Mouse (Mus musculus) adrenal gland, adult 8-10 months (tissue): ENCODE measurements around the gene H2afy. TPM values are rescaled to one million over a fixed set of nuclear protein-coding genes. Genes with fewer than 3 reads are reported as not detected.

Source experiments
- DNase-seq: peaks from one replicate; pipeline ENCODE4 v3.0.0; 2022
- total RNA-seq, 4 experiments: library from RNA; stranded (reverse); gene quantifications; 2 replicates each; pipeline ENCODE4 v1.2.4; 2022

The H2afy gene
- total RNA-seq, 4 experiments from 2014 or later: 130 to 162 (median 139) TPM

DNA sequence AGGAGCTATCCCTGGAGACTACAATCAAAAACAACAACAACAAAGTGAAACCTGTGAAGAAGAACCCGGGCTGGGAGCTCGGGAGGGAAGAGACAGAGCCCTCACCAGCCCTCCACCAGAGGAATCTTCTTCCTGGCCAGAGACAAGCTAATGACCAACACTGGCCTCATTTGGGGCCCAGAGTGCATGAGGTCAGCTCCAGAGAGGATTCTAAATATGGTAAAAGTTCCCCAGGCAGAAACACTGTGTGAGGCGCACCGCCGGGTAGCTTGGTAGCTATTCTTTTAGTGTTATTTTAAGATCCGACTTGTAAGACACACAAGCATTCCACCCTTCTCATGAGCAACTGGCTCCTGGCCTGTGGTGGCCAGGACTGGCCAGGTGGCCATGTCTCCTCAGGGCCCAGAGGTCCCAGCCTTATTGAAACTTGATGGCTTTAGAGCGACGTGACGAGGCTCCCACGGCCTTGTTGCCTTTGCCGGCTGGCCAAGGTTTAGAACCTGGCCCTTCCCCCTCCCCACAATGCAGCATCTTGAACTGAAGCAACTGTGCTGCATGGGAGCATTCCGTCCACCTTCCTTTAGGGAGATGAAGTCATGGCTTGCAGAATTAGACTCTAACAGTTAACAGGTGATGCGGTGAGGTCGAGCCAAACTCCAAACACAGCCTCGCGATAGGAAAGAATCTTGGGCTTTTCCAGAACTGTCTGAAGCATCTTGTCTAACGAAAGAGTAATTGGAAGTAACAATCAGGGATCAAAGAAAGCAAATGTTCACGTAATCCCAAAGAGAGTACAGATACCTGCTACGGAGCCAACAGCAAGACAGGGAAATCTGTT lies 25.2 kb downstream of the H2afy start:
- no peak for DNase-seq

DNA sequence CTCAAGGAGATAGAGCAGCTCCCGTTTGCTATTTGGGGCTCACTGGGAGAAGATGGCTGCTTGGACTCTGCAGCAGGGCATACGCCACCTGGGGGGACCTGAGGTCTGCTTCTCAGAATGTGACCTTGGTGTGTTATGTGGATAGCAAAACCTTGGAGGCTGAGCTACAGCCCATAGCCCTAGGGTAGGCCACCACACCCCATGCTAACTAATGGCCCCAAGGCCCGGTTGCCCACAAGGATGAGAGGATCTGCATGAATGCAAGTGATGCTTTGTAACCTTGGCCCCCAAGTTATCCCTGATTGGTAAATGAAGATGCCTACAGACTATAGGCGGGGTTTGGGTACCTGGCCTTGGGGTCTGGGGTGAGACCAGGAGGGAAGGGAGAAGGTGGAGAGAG lies 26.5 kb downstream of the H2afy start:
- DNase-seq: no peak

DNA sequence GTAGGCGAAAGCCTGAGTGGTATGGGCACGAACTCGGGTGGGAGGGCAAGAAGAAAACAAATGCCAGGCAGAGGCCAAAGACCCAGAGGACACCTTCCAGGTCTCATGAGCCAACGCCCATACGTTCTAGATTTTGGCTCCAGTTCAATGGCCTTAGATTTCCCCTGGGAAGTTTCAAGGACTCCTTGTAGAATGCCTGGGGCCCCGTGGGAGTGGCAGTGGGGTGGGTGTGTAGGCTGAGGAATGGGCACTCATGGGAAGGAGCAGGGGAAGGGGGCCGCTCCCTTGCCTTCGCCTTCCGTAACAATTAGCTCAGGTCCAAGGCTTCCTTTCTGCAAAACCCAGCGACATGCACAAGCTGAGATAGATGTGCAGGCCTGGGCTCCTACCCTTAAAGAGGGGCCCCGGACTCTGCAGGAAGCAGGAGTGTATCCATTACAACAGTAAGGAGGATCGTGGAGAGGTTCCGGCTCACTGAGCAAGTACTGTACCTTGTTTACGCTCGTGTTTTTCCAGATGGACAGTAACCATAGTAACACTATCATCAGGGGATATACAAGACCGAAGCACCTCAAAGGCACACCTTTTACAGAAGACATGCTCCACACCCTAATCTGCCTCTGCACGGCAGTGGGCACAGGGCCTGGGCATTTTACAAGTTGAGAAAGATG lies 27.2 kb downstream of the H2afy start:
- DNase-seq: no peak

DNA sequence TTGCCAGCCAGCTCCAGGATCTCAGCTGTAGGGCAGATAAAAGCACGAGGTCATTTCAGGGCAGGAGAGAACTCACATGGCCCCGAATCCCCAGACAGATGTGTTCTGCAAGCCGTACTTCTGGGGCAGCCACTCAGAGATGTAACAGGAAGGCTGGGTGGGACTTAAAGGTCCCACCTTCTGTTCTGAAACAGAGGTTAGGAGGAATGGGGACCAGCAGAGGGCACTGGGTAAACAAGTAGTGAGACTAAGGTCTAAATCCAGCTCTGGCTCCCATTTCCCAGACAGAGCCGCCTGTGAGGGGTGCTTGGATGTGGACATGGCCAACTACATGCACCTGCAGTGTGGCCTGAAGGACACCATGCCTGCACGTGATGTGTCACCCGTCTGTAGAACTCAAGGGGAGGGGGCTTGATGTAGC lies 31.2 kb downstream of the H2afy start:
- DNase-seq: no peak

DNA sequence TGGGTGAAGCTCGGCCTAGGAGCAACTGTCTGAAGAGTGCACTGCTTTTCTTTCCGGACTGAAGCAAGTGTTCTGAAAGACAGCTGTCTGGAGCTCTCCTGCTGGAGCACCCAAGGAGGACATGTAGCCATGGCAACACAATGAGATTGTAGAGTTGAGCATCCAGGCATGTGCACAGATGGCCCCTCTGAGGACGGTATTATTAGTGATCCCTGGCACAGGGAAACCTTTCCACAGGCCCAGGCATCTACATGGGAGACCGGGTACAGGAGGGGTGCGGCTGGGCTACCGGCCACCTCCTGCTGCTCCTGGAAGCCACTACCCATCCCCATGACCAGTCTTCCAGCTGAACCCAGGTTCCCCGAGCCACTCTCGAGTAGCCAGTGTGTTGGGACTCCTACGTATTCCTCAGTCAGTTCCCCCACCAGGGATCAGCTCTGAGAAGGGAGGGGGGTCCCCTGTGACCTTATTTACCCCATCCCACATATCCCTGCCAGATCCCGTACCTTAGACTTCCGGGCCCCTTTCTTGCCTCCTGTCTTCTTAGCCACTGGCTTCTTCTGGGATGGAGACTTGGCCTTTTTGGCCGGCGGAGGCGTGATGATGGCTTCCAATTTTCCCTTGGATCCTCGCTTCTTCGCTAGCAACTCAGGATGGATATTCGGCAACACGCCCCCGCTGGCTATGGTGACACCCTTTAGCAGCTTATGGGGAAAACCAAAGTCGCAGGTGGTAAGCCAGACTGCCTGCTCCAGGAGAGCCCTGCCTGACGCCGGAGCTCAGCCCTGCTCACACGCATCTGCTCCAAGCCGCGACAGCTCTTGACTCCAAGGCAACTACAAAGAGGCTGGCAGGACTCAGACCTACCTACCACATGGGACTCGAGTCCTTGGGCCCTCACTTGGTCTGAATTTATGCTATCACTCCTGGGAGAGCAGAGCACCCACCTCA lies 32.1 kb downstream of the H2afy start:
- no peak for DNase-seq

DNA sequence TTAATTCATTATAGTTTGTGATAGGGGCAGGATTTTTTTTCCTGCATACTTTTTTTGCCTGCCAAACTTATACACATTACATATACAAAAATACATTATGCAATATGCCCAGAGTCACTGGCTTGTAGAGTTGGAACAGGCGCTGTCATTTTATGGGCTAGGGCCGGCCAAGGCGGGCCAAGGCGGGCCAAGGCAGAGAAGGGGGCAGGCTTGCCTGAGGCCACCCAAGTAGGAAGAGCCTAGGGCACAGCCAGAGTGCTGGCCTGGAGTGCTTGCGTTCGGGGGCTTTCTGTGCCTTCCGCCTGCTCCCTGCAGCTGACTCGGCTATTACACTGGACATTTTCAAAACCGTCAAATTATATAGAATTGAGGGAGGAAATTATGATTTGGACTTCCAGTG lies 34.0 kb downstream of the H2afy start:
- no peak for DNase-seq

DNA sequence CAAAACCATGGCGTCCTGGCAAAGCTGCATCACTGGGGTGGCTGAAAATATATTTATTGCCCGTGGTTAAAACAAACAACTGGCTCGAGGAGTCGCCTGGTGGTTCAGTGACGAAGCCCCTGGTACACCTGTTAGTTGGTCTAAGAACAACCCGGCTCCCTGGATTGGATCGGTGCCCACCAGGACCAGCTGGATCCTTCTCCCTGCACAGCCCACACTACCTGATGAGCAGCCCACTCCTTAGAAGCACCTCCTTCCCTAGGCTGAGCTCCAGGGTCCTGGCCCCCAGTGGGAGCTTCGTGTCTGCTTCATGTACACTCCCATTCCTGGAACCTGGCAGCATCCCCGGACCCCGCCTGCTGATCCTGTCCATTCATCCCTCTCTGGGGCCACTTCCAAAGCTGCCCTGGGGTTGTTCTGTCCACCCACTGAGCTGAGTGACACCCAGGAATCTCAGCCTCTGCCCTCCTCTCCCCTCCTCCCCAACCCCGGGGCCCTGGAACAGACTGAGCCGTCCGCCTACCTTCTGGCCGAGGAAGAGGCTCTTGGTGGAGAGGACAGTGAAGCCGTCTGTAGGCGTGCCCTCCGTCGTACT lies 40.5 kb downstream of the H2afy start:
- no peak for DNase-seq

DNA sequence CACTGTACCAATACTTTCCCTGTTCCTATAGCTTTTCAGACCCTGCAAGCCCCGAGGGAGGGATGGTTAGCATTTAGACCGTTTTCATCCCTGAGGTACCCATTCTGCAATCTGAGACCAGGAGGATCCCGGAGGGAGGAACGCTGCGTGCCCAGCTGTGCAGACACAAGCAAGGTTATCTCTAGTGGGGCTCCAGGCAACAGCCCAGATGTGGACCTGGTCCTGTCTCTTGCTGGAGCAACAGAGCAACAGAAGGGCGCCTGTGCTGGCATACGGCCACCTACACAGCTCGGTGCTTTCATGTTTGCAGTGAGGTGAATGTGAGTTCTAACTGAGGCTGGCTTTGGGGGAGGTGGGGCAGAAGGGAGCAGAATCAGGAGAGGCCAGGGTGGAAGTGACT lies 41.6 kb downstream of the H2afy start:
- DNase-seq: no peak

DNA sequence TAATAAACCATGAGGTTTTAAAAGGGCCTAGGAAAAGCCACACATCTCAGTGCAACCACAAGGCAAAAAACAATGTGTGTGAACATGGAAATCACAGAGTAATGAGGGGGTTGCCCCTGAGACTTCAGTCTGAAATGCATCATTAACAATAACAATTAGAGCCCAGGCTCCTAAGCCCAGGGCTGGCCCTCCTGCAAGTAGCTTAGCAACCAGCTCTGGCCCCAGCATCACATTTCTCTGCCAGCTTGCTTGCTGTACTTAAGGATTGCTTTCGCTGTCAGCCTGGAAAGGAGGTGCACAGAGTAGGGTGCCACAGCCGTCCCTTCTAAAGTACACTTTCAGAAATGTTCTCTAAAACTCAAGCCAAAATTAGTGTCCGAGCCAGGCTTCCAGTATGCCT lies 42.5 kb downstream of the H2afy start:
- no peak for DNase-seq

DNA sequence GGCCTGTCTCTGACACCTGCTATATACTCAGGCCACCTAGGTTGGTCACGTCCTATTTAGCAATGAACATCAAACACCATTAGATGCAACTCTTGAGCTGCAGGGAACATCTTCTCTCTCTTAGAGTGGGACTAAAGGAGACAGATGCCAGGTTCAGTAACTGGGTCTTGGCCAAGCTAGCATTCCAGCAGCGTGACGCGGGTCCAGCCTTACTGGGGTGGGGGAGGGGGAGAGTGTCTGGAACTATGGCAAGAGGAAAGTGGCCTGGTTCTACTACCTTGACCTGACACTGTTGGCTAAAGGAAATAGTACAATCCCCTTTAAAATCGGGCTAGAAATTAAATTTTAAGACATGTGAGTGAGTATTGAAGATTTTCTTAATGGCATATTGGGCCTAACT lies 43.6 kb downstream of the H2afy start:
- DNase-seq: no peak

DNA sequence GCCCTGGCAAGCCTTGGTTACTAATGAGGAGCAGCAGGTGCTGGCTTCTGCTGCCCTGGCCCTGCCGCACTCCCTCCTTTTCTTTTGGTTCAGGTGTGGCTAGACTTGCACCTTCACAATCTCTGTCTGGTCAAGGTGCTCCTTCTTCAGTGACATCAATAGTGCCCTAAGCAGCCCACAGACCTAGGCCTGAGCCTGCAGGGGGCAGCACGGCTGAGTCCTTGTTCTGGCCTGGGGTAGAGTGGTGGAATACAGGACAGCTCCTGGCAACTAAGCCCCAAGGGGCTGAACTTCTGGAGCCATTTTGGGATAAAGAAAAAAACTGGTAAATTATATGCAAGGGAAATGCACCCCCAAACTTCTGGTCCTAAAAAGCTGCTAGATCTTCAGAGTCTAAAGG lies 45.6 kb downstream of the H2afy start:
- DNase-seq: no peak

DNA sequence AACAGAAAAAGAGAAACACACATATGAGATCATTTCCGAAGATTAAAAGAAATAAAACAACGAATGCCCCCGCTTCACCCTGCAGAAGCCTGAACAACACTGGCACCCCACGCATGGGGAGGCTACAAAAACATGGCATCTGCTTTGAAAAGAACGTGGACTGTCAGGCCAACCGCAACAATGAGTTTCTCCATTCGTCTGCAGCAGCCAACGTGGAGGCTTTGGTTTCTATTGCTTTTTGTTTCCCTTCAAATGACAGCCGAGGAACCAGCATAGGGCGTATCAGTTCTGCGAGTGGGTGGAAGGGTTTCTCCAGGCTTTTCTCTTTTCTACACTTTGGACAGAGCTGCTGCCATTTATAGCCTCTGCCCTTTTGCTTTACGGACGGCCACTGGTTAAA lies 47.6 kb downstream of the H2afy start:
- no peak for DNase-seq

DNA sequence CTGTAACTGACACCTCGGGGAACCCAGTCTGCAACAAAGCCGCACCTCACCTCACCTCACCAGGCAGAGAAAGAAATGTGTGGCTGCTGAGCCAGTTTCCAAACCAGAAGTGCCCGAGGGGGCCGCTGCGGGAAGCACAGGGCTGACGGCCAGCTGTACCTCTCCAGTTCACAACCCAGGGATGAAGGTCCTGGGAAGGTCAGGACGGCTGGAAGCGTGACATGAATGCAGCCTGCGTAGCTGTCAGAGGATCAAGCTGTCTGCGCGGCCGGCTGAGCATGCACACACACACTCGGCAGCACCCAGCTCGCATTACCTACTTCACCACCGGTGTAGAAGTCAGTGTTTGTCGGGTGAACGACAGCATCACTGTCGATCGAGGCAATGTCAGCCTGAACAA lies 48.2 kb downstream of the H2afy start:
- no peak for DNase-seq

DNA sequence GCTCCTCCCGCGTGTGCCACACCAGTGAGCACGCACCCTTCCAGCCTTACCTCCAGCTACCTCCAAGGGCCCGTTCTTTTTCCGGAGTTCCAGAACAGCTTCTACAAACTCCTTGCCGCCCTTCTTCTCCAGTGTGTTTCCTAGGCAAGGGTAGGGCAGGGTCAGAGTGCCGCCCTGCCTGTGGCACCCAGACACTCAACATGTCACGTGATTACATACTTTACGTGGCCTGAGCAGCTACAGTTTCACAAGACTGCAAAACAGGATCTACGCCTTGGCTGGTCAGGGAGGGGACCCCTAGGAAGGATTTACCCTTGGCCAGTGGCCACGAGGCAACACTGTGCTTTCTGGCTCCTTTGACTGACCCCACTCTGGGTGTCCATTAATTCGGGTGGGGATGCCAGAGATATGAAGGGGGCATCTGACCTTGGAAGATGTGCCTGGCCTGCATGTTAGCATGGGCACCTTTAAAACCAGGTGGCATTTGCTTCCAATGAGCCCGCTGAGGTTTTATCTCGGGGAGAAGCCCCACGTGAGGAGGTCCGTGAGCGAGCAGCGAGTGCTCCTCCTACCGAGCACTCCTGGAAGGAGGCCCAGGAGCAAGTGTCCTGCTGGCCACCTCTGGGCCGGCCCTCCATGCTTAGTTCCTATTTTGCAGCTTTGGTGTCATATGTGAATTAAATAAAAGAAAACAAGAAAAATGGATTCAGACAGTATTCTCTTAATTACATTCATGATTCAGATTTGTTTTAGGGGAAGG lies 51.8 kb downstream of the H2afy start:
- DNase-seq: no peak

DNA sequence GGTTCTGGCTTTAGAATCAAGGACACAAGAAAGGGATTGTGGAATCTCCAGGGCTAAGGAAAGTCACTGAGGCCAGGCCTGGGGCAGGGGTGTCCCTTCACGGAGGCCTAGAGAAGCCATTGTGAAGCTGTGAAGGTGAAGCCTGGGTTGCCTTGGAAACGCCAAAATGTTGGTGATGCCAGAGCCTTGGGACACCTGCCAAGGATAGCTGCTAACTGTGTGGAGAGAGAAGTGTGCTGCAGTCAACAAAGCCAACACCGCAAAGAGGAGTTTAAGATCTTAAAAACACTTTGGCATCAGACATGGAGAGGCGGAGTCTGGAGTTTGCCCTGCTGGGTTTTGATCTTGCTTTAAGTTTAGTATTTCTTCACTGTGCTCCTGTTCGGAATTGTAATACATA lies 54.5 kb downstream of the H2afy start:
- peak; percentile 53 for DNase-seq

DNA sequence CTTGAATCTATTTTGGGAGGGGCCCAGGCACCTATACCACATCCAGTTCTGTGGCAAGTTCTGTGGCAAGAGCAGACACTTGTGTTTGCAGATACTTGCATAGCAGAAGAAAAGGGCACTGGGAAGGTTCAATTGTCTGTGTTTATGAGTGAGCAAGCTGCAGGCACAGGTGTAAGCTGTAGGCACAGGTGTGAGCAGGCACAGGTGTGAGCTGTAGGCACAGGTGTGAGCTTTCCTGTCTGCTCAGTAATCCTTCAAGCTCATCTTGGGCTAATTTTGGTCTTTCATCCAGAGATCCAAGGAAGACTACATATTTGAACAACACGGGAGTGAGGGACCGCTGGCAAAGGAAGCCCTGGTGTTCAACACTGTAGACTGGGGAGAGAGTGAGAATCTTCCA lies 56.5 kb downstream of the H2afy start:
- DNase-seq: no peak

DNA sequence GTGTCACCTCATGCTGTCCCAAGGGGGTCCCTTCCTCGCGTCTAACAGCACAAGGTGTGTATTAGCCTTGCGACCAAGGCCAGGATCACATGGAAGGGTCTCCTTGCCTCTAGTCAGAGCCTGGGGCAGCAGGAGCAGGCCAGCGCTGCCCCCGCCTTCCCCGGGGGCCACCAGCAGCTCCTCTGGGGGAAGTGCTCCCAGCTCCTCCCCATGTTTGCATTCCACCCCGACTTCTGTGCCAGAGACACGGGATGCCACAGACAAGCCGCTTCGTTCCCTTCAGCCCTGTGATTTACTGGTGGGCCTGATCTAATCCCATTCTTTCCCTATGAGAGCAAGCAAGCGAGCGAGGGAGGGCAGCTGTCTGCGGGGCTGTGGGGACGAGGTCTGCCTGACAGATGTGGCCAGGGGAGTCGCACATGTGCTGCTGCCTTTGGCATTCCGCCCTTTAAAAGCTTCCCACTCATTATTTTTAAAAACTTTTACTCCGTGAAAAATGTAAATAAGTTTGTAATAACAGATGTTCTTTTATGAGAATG lies 57.4 kb downstream of the H2afy start:
- DNase-seq: no peak

DNA sequence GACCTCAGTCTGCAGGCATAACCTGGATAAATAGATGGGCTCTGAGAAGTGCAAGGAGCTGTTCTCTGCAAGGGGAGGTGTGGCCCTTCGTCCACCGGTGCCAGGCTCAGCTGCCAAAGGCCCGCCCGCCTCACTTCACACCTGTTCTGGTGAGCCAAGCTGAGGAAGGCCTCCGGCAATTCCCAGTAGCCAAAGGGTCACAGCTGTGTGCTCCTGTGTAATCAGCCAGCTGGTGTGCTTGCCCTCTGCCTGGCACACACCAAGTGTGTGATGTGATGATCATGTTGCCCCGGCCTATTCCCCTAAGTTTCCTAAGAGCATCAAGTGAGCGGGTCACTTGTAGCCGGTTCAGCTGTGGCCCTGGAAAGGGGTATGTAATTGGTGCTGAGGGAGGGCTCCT lies 60.2 kb downstream of the H2afy start:
- DNase-seq: no peak

DNA sequence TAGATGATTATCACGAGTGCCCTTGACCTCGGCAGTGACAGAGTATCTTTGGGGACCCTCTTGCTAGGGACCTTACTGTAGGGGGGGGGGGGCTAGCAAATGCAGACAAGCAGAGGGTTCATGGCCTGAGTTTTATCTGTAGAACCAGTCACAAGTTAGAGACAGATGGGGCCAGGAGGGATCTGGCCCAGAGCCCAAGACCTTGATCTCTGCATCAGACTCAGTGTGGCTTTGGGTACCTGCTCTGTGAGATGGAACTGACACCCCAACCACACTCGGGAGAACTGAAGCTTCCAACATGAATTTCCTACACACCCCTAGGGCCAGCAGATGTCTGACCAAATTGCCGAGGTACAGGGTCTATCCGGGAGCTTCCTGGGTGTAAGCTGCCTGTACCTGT lies 63.0 kb downstream of the H2afy start:
- no peak for DNase-seq

DNA sequence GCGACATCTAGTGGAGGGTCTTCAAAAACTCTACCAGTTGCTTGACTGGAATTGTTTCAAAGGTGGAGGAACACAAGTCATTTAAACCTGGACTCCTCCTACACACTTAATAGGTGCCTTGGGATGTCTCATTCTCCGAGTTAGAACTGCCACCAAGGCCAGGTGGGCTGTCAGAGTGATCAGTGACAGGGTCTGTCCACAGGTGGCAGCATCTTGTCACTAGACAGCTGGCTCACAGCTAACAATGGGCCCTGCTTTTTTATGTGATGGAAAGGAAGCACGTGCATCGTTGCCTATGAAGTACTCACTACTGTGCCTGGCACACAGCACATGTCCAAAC lies 63.9 kb downstream of the H2afy start:
- DNase-seq: no peak

DNA sequence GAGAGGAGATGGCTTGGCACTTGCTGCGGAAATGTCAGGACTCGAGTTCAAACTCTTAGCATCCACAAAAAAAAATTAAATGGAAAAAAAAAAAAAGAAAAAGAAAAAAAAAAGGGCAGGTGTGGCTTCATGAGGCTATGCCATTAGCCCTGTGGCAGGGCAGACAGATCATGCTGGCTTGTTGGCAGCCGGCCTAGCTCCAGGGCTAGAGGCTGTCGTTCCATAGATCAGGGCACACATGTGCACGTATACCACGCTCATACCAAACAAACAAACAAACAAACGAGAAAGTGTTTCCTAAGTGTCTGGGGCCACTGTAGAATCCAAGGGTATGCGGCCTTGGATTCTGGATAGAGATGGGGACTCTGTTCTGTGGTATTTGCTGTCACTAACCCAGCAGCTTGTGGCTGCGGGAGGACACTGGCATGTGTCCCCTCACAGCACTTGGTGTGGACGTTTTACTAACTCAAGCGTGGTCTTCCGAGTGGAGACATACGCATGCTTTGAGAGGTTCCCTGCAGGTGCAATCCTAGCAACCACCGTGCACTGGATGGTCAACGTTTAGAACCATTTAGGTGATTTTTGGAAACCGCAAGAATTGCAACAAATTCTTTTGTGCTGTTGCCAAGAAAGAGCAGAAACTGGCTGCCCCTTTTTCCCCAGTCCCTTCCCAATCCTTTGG lies 64.4 kb downstream of the H2afy start:
- DNase-seq: no peak
